Mouse (Mus musculus) forebrain, embryonic 16.5 days (tissue): ENCODE results near the gene Adprhl2. TPM values are rescaled to one million over a fixed set of nuclear protein-coding genes. Genes with fewer than 3 reads are reported as not detected.

Source experiments
- ATAC-seq: fragments of 200-750 bp; cut with Nextera tagmentation; 2 replicates; pipeline ENCODE4 v1.8.0; 2017; ENCODE audit warnings: mild to moderate bottlenecking, moderate library complexity
- H3K27ac ChIP-seq: fragments of 300-500 bp; sonication (generic); 2 replicates; pipeline ENCODE4 v1.5.1; 2014; ENCODE audit warnings: low read length, control low read depth
- H3K27me3 ChIP-seq: fragments of 300-500 bp; sonication (generic); replicated peaks from 2 replicates; pipeline ENCODE4 v1.6.1; 2014; ENCODE audit warnings: low read length; ENCODE audit not compliant: control insufficient read depth, insufficient read depth
- H3K36me3 ChIP-seq: fragments of 300-500 bp; sonication (generic); 2 replicates; pipeline ENCODE4 v1.6.1; 2014; ENCODE audit not compliant: control insufficient read depth, insufficient read depth
- H3K4me1 ChIP-seq: fragments of 300-500 bp; sonication (generic); replicated peaks from 2 replicates; pipeline ENCODE4 v1.6.1; 2014; ENCODE audit warnings: low read length; ENCODE audit not compliant: control insufficient read depth, insufficient read depth
- H3K4me2 ChIP-seq: fragments of 300-500 bp; sonication (generic); 2 replicates; pipeline ENCODE4 v1.6.1; 2014; ENCODE audit warnings: mild to moderate bottlenecking, low read length, control low read depth
- H3K4me3 ChIP-seq: fragments of 300-500 bp; sonication (generic); replicated peaks from 2 replicates; pipeline ENCODE4 v1.5.1; 2014; ENCODE audit warnings: mild to moderate bottlenecking, low read length, control low read depth
- H3K9ac ChIP-seq: fragments of 300-500 bp; sonication (generic); replicated peaks from 2 replicates; pipeline ENCODE4 v1.6.1; 2014; ENCODE audit warnings: low read depth, low read length, control low read depth
- H3K9me3 ChIP-seq: fragments of 300-500 bp; sonication (generic); 2 replicates; pipeline ENCODE4 v1.6.1; 2016; ENCODE audit warnings: low read length; ENCODE audit not compliant: control insufficient read depth
- WGBS: fragments of 180-500 bp; shearing (Covaris S2); extraction: QIAGEN DNeasy Blood & Tissue Kit; methylation state at CpG from one replicate; pipeline ENCODE4 v1.1.7; 2014; 5-methylcytosine and 5-hydroxymethylcytosine counted together
- polyA plus RNA-seq: library from polyadenylated mRNA; unstranded; fragments of >200 nt; fragmentation: Nextera tagmentation; extraction: Ambion mirVana; gene quantifications from 2 replicates; pipeline ENCODE4 v1.2.1, GENCODE M21; 2015

The Adprhl2 gene
- polyA plus RNA-seq, 1 experiment from 2014 or later: 88.1 TPM

DNA sequence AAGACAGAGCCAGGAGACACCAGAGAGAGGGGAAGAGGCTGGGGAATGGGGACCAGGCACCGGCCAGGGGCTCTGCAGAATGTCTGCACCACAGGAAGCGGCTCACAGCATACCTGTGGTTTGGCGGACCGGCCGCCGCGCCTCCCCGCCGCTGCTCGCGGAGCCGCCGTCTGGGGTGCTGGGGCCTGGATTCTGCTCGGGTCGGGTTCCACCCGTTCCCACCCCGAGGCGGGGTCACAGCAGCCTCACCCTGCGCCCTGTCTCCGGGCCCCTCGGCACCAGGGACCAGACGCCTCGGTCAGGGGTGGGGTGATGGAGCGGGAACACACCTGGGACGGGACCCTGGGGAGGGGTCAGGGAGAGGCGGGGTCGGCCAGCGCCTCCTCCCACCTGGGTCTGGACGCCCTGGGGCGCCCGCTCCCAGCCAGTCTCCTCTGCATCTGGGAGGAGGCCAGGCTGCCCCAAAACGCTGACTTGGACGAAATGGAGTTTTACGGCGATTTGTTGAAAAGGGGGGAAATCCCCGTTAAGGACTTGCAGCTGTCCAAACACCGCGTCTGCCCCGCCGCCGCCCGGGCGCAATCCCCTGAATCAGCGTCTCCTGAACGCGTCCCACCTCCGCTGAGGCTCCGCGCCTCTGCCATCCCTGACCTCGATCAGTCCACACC lies 20.5 kb downstream of the Adprhl2 start:
- 0 out of 2 replicates have a peak overlapping the region, but pooled peaks have one; percentile 9 for H3K9ac ChIP-seq
- no peak overlapping the region for H3K27ac ChIP-seq
- no peak for ATAC-seq
- H3K27me3 ChIP-seq: peaks cover 51% of the 10 kb centered on the region
- peak overlapping the region; percentile 14 for H3K4me3 ChIP-seq
- H3K36me3 ChIP-seq: no peaks in the 10 kb centered on the region
- 1% methylated on average over 46 of the region's 50 CpGs for WGBS
- peak overlapping the region; percentile 25 for H3K4me2 ChIP-seq
- H3K9me3 ChIP-seq: 0 out of 2 replicates have a peak, but pooled peaks cover under 1% of the 10 kb centered on the region
- H3K4me1 ChIP-seq: peaks cover 19% of the 10 kb centered on the region

DNA sequence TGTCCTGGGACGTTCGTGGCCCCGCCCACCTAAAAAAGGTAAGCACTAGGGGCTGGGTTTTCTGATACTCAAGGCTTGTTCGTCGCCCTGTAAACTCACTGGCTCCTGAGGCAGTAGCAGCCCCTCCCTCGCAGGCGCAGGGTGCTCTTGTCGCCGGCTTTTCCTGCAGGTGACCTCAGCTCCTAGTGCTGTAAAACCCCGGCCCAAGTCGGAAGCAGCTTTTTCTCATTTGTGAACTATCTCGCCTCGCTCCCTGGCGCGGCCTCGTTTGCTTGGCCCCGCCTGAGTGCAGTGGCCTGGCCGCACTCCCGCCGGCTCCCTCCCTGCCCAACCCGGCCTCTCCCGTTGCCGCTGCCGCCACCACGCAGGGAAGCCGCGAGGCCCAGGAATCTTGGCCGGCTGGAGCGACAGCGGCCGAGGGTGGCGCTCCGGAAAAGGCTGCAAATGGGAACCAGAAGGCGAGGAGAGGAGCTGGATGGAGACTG lies 24.8 kb downstream of the Adprhl2 start:
- under 1% methylated on average over 34 of the region's 34 CpGs for WGBS
- H3K36me3 ChIP-seq: no peaks in the 10 kb centered on the region
- peak overlapping the region; percentile 61 for H3K9ac ChIP-seq
- peaks cover 19% of the 10 kb centered on the region for H3K4me1 ChIP-seq
- H3K27ac ChIP-seq: no peak overlapping the region
- H3K9me3 ChIP-seq: no peaks in the 10 kb centered on the region
- H3K4me2 ChIP-seq: peak overlapping the region; percentile 71
- ATAC-seq: peak; percentile 15; the same call in 1 of the 2 replicates
- H3K27me3 ChIP-seq: peaks cover 39% of the 10 kb centered on the region
- peak overlapping the region; percentile 38 for H3K4me3 ChIP-seq

DNA sequence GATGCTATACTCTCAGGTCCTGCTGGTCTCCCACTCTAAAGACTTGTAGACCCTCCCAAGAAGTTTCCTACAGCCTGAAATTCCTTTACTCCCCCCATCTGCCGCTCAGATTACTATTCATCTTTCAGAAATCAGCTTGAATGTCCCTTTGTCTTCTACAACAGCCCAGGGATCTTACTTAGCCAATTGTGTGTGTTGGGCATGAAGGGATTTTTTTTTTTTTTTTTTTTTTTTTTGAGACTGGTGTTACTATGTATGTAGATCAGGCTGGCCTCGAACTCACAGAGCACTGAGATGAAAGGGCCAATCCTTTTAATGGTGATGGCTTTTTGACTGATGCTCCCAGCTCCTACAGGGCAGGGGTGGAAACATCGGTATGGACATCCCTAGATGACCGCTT lies 25.6 kb downstream of the Adprhl2 start:
- H3K36me3 ChIP-seq: no peaks in the 10 kb centered on the region
- H3K9me3 ChIP-seq: no peaks in the 10 kb centered on the region
- H3K9ac ChIP-seq: no peak overlapping the region
- no peak for ATAC-seq
- 37% methylated on average over 4 of the region's 4 CpGs for WGBS
- H3K27ac ChIP-seq: no peak overlapping the region
- peaks cover 13% of the 10 kb centered on the region for H3K4me1 ChIP-seq
- peaks cover 37% of the 10 kb centered on the region for H3K27me3 ChIP-seq
- no peak overlapping the region for H3K4me2 ChIP-seq
- no peak overlapping the region for H3K4me3 ChIP-seq

DNA sequence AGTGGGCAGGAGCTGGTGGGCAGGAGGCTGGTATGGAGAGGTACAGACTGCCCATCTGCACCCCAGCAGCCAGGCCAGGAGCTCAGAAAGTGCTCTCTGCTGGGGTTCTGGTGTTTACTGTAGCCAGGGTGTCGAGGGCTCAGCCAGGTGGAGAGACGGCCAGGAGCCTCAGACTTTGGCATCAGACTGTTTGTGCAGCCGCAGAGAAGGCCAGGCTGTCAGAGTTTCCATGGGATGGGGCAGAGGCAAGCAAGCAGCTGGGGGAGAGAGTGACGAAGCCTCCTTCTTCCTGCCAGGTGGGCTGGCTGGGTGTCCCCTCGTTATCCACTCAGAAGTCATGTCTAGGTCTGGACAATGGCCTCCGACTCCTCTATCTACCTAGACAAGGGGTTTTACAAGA lies 26.4 kb downstream of the Adprhl2 start:
- Histone ChIP-seq H3K9me3 (no peaks in the 10 kb centered on the region), H3K27me3 (peaks cover 29% of the 10 kb centered on the region), H3K36me3 (no peaks in the 10 kb centered on the region), H3K4me1 (peaks cover 10% of the 10 kb centered on the region), H3K4me3 (no peak overlapping the region), H3K9ac (no peak overlapping the region), H3K27ac (no peak overlapping the region), H3K4me2 (no peak overlapping the region)
- ATAC-seq: no peak
- 81% methylated on average over 6 of the region's 6 CpGs for WGBS

DNA sequence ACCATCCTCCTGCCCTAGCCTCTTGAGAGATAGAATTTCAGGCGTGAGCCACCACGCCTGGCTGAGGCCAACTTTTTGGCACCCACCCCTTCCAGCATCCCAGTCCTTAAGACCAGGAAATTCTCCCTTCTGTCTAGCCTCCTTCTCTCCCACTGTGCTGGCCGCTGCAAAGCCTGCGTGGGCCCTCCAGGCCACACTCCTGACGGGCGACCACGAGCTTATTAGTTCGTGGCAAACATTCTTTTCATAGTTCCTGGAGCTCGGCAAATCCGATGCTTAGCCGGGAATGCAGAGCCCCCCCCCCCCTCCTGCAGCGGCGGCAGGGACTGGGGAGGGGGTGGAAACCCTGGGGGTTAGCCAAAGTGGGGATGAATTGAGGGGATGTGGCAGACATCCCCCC lies 30.3 kb downstream of the Adprhl2 start:
- H3K9ac ChIP-seq: no peak overlapping the region
- peaks cover under 1% of the 10 kb centered on the region; the same call in 1 of the 2 replicates for H3K9me3 ChIP-seq
- peaks cover 4% of the 10 kb centered on the region; the same call in 1 of the 2 replicates for H3K4me1 ChIP-seq
- H3K27me3 ChIP-seq: peaks cover 22% of the 10 kb centered on the region
- no peak overlapping the region for H3K4me2 ChIP-seq
- ATAC-seq: no peak
- 16% methylated on average over 11 of the region's 13 CpGs for whole genome bisulfite sequencing
- H3K36me3 ChIP-seq: no peaks in the 10 kb centered on the region
- H3K4me3 ChIP-seq: no peak overlapping the region
- no peak overlapping the region for H3K27ac ChIP-seq

DNA sequence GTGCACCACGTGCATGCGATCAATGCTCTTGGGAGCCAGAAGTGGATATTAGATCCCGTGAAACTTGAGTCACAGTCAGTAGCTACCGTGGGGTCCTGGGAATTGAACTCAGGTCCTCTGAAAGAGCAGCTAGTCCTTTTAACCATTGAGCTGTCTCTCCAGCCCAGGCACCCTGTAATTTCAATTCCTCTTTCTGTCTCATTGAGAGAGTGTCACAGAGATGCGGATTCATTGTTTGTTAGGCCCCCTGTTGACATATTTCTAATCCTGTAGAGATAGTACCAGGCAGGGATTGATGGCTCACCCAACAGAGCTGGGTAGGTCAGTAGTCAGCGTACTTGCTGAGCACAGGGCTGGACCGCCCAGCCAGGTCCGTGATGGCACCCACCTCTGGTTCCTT lies 31.2 kb downstream of the Adprhl2 start:
- no peak overlapping the region for H3K9ac ChIP-seq
- 80% methylated on average over 8 of the region's 8 CpGs for WGBS
- no peak for ATAC-seq
- H3K4me3 ChIP-seq: no peak overlapping the region
- H3K27ac ChIP-seq: no peak overlapping the region
- H3K4me2 ChIP-seq: no peak overlapping the region
- peaks cover 4% of the 10 kb centered on the region; the same call in 1 of the 2 replicates for H3K4me1 ChIP-seq
- peaks cover 6% of the 10 kb centered on the region; the same call in 1 of the 2 replicates for H3K9me3 ChIP-seq
- peaks cover 27% of the 10 kb centered on the region for H3K27me3 ChIP-seq
- H3K36me3 ChIP-seq: no peaks in the 10 kb centered on the region

DNA sequence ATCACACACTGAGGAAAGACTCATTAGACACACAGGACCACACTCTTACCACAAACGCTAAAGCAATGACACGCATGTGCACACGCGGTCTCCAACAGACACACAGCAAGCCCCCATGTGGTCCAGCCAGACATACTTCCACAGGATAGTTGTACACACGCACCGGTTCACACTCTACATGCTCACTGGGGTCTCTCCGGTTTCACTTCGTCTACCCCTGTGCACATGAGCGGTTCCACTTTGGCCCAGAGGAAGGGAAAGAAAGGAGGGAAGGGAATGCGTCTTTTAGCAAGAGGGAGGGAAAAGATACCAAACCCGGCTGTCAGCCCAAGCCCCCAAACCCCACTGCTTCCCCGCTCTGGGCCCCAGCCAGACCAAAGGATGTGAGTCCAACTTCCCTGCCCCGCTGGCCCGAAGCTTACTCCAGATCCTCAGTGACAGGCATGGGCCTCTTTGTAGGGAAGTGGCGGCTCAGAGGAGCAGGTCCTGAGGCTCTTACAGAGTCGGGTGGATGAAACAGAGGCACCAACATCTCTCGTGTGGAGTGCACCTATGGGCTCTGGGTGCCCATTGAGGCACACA lies 33.3 kb downstream of the Adprhl2 start:
- H3K36me3 ChIP-seq: no peaks in the 10 kb centered on the region
- WGBS: 37% methylated on average over 17 of the region's 17 CpGs
- H3K27me3 ChIP-seq: peaks cover 27% of the 10 kb centered on the region
- H3K9me3 ChIP-seq: peaks cover 6% of the 10 kb centered on the region; the same call in 1 of the 2 replicates
- ATAC-seq: no peak
- no peak overlapping the region for H3K4me3 ChIP-seq
- H3K27ac ChIP-seq: no peak overlapping the region
- no peak overlapping the region for H3K9ac ChIP-seq
- peaks cover 4% of the 10 kb centered on the region; the same call in 1 of the 2 replicates for H3K4me1 ChIP-seq
- no peak overlapping the region for H3K4me2 ChIP-seq

DNA sequence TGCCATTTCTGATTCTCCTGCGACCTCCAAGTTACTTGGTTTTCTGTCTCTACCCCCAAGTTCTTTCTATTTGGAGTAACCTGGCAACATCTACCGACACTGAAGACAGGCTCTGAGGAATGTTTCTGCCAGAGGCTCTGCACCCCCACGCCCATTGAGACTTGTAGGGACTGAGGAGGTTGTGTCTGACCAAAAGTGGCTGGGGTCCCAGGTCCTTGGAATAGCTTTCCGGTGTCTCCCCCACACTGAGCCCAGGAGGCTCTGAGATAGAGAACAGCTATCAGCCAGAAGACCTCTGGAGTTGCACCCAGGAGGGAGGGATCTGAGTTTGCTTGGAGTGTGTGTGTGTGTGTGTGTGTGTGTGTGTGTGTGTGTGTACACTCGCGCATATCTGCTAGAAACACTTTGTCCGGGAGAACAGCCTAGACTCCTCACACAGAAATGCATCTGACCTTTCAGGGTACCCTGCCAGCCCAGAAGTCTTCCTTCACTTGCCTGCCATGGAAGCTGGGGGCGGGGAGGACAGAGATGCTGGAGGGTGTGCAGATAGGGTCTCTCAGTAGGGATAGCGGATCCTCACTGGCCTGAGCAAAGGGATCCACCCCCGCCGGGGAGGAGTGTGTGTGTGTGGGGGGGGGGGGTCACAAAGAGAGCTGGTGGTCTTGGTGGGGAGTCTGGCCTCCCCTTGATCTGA lies 34.1 kb downstream of the Adprhl2 start:
- Histone ChIP-seq H3K9ac (no peak overlapping the region), H3K4me2 (no peak overlapping the region), H3K4me3 (no peak overlapping the region), H3K9me3 (peaks cover 6% of the 10 kb centered on the region; the same call in 1 of the 2 replicates), H3K27ac (no peak overlapping the region), H3K36me3 (no peaks in the 10 kb centered on the region), H3K27me3 (peaks cover 27% of the 10 kb centered on the region), H3K4me1 (peaks cover 4% of the 10 kb centered on the region; the same call in 1 of the 2 replicates)
- 37% methylated on average over 11 of the region's 11 CpGs for WGBS
- ATAC-seq: no peak

DNA sequence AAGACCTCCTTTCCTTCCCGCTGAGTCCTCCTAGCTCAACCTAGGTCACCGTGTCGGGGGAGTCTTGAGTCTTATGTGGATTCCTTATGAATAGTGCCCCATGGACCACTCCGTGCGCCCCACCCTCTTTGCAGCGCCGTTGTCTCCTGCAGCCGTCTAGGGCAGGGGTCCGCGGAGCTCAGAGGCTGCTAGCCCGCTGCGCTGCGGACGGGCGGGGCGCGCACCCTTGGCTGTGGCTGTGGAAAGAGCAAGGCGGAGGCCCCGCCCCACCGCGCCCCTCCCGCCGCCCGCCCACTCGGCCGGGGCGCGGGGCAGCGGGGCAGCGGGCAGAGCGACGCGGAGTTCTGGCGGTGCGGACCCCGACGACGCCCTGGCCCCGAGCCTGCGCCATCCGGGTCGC lies 35.0 kb downstream of the Adprhl2 start, which contains the start of gene Col8a2:
Col8a2 (plus strand) TSS at position 302 of the 400 bp plus-strand sequence.
- no peaks in the 10 kb centered on the region for H3K36me3 ChIP-seq
- H3K27ac ChIP-seq: no peak within 1 kb of the TSS
- 3% methylated on average over 30 of the region's 42 CpGs for WGBS
- peak within 1 kb of the TSS; percentile 27 for H3K4me3 ChIP-seq
- H3K9ac ChIP-seq: no peak within 1 kb of the TSS
- peaks cover 27% of the 10 kb centered on the region for H3K27me3 ChIP-seq
- H3K9me3 ChIP-seq: peaks cover 6% of the 10 kb centered on the region; the same call in 1 of the 2 replicates
- no peak for ATAC-seq
- H3K4me2 ChIP-seq: peak within 1 kb of the TSS; percentile 33
- H3K4me1 ChIP-seq: peaks cover 4% of the 10 kb centered on the region; the same call in 1 of the 2 replicates
